Mouse (Mus musculus) forebrain, postnatal 0 days (tissue): ENCODE data around the gene Rexo5. TPM values are rescaled to one million over a fixed set of nuclear protein-coding genes. Genes with fewer than 3 reads are reported as not detected.

Source experiments
- ATAC-seq: fragments of 200-750 bp; cut with Nextera tagmentation; 2 replicates; pipeline ENCODE4 v1.8.0; 2017; ENCODE audit warnings: mild to moderate bottlenecking, moderate library complexity
- DNase-seq: peaks from one replicate; pipeline ENCODE4 v3.0.0-alpha.2; 2015
- H3K27ac ChIP-seq: fragments of 300-500 bp; sonication (generic); 2 replicates; pipeline ENCODE4 v1.5.1; 2014; ENCODE audit warnings: low read depth, mild to moderate bottlenecking, antibody characterized with exemption, low read length, moderate library complexity, mixed read lengths
- H3K27me3 ChIP-seq: fragments of 300-500 bp; sonication (generic); 2 replicates; pipeline ENCODE4 v1.6.1; 2014; ENCODE audit warnings: mild to moderate bottlenecking, low read length, mixed read lengths; ENCODE audit not compliant: insufficient read depth
- H3K36me3 ChIP-seq: fragments of 300-500 bp; sonication (generic); 2 replicates; pipeline ENCODE4 v1.6.1; 2014; ENCODE audit warnings: mild to moderate bottlenecking, moderate library complexity; ENCODE audit not compliant: insufficient read depth
- H3K4me1 ChIP-seq: fragments of 300-500 bp; sonication (generic); 2 replicates; pipeline ENCODE4 v1.6.1; 2014; ENCODE audit warnings: antibody characterized with exemption; ENCODE audit not compliant: insufficient read depth
- H3K4me2 ChIP-seq: fragments of 300-500 bp; sonication (generic); 2 replicates; pipeline ENCODE4 v1.6.1; 2014; ENCODE audit warnings: low read depth, mild to moderate bottlenecking, moderate library complexity
- H3K4me3 ChIP-seq: fragments of 300-500 bp; sonication (generic); 2 replicates; pipeline ENCODE4 v1.5.1; 2014; ENCODE audit warnings: low read depth, low read length, mixed read lengths
- H3K9ac ChIP-seq: fragments of 300-500 bp; sonication (generic); 2 replicates; pipeline ENCODE4 v1.6.1; 2014; ENCODE audit warnings: mild to moderate bottlenecking
- H3K9me3 ChIP-seq: fragments of 300-500 bp; sonication (generic); 2 replicates; pipeline ENCODE4 v1.6.1; 2016; ENCODE audit warnings: low read length
- CTCF ChIP-seq: sonication (generic); IDR thresholded peaks from 2 replicates; pipeline ENCODE4 v1.5.1; 2016; ENCODE audit warnings: antibody characterized with exemption, control low read depth, low read depth
- WGBS: fragments of 180-500 bp; shearing (Covaris S2); extraction: QIAGEN DNeasy Blood & Tissue Kit; methylation state at CpG from one replicate; pipeline ENCODE4 v1.1.7; 2014; 5-methylcytosine and 5-hydroxymethylcytosine counted together
- polyA plus RNA-seq: library from polyadenylated mRNA; unstranded; fragments of >200 nt; fragmentation: Nextera tagmentation; extraction: Ambion mirVana; gene quantifications from 2 replicates; pipeline ENCODE4 v1.2.1, GENCODE M21; 2015
- total RNA-seq: library from RNA; depleted of rRNA; stranded (reverse); fragments of >200 nt; gene quantifications from 2 replicates; pipeline ENCODE4 v1.2.3, GENCODE M21; 2014

Gene Rexo5
- total and polyA plus RNA-seq, 2 experiments from 2014 or later, result 5.2 to 5.4 TPM

DNA sequence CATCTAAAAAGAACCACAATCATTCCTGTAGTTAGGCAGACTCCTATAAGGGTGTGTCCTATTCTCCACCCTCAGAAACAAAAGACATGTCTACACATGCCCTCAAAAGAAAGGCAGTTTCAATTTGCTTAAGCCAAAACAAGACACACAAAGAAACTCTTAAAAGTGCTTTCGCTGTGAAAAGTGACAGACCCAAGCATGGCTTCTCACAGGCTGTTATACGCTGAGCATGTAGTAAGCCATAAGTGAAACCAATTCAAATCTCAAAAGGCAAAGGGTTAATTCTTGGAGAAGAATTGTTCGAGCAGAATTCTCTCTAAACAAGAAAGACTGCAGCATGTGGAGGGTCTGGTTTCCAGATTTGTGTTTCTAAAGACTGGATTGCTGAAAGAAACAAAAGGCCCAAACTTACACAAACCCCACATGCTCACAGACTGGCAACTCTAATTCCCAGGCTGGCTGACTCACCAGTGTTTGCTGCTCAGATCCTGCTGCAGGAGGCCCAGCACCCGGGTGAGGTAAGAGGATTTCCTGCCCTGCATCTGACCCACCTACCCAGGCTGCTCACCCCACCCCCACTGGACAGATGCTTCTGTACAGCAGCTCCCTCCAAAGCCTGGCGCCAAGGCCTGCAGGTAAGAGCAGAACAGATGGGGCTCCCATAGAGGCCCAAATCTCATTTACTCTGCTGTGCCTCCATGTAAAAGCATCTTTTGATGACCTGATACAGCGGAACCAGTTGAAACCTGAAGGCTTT lies 67.7 kb downstream of the Rexo5 start:
- Histone ChIP-seq H3K4me2 (no peak overlapping the region), H3K27ac (no peak overlapping the region; the same call in 1 of the 2 replicates), H3K4me3 (no peak overlapping the region), H3K4me1 (0 out of 2 replicates have a peak, but pooled peaks cover 7% of the 10 kb centered on the region), H3K9ac (no peak overlapping the region), H3K36me3 (peaks cover 6% of the 10 kb centered on the region; the same call in 1 of the 2 replicates), H3K27me3 (no peaks in the 10 kb centered on the region), H3K9me3 (no peaks in the 10 kb centered on the region)
- no peak for TF ChIP-seq CTCF
- ATAC-seq, result peak; percentile 86
- peak; percentile 68 for DNase-seq
- 15% methylated on average over 6 of the region's 6 CpGs for WGBS

DNA sequence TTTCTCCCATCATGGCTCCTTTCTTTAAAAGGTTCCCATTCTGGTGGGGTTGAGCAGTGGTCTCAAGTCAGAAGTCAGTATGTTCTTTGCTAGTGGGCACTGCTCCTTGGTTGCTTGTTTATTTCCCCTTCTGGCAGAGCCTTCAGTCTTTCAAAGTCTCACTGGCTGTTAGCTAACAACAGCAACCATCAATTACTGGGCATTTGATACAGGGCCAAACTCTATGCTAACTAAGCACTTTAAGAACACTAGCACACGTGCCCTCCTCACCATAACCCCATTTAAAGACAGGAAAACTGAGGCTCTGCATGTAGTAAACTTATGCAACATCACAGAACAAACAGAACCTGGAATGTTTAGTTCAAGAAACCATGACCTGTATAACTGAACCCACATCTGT lies 68.4 kb downstream of the Rexo5 start:
- Histone ChIP-seq H3K9ac (no peak overlapping the region), H3K36me3 (peaks cover 6% of the 10 kb centered on the region; the same call in 1 of the 2 replicates), H3K9me3 (no peaks in the 10 kb centered on the region), H3K4me3 (no peak overlapping the region), H3K27me3 (no peaks in the 10 kb centered on the region), H3K4me2 (no peak overlapping the region), H3K4me1 (0 out of 2 replicates have a peak, but pooled peaks cover 7% of the 10 kb centered on the region), H3K27ac (no peak overlapping the region)
- 22% methylated on average over 1 of the region's 1 CpGs for WGBS
- TF ChIP-seq CTCF, result no peak
- peak; percentile 10 for DNase-seq
- peak; percentile 12; the same call in 1 of the 2 replicates for ATAC-seq

DNA sequence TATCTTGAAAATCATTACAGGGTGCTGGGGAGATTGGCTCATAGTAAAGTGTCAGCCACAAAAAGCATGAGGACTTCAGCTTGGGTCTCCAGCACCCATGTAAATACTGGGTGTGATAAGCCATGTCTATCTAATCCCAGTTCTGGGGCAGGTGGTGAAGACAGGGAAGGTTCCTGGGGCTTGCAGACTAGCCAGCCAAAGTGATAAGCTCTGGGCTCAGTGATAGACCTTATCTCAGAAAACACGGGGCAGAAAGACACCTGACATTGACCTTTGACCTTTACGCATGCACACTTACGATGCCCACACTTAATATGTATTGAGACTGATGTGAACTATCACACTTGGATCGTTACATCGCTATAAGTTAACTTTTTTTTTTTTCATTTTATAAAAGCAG lies 70.7 kb downstream of the Rexo5 start:
- no peaks in the 10 kb centered on the region for H3K9me3 ChIP-seq
- no peak overlapping the region for H3K27ac ChIP-seq
- WGBS, result 93% methylated on average over 5 of the region's 5 CpGs
- no peak overlapping the region for H3K4me2 ChIP-seq
- 0 out of 2 replicates have a peak, but pooled peaks cover 7% of the 10 kb centered on the region for H3K4me1 ChIP-seq
- no peaks in the 10 kb centered on the region for H3K27me3 ChIP-seq
- 0 out of 2 replicates have a peak, but pooled peaks cover 4% of the 10 kb centered on the region for H3K36me3 ChIP-seq
- no peak overlapping the region for H3K9ac ChIP-seq
- no peak overlapping the region for H3K4me3 ChIP-seq
- no peak for ATAC-seq
- DNase-seq, result no peak
- TF ChIP-seq CTCF, result no peak

DNA sequence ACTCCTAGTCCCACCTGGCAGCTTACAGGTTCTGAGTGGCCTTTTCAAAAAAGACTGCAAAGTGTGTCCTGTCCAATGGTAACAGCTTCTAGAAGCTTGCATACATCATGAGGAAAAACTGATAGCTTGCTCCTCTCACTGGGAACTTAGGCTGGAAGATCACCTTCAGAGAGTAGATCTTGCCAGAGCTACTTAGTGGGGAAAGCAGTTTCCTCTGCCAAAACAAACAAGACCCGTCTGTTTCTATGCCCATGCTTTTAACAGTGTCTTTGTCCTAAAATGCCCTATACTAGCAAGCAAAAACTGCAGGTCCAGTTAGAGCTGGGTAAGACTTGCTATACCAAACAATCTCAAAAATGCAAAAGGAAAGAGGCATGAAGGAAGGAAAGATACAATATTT lies 72.3 kb downstream of the Rexo5 start:
- Histone ChIP-seq H3K9me3 (no peaks in the 10 kb centered on the region), H3K27ac (no peak overlapping the region), H3K4me3 (no peak overlapping the region), H3K27me3 (no peaks in the 10 kb centered on the region), H3K9ac (no peak overlapping the region), H3K4me2 (no peak overlapping the region), H3K36me3 (0 out of 2 replicates have a peak, but pooled peaks cover 4% of the 10 kb centered on the region), H3K4me1 (0 out of 2 replicates have a peak, but pooled peaks cover 7% of the 10 kb centered on the region)
- WGBS, result 42% methylated on average over 1 of the region's 1 CpGs
- no peak for ATAC-seq
- DNase-seq, result no peak
- TF ChIP-seq CTCF, result no peak

DNA sequence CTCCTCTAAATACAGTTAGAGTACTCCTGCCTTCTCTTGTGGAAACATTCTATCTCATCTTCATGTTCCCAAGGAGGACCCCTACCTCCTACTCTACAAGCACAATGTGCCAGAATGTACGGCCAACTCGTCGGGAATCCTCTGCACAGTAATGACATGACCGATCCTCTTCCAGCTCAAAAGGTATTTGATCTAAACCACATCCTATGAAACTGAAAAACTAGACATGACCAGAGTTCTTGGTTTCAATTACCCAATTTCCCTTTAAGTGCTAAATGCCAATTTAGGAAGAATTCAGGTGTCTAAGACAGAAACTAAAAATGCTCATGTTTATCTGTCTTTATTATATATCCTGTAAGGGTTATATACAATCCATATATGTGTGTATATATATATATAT lies 78.4 kb downstream of the Rexo5 start:
- no peak overlapping the region for H3K9ac ChIP-seq
- H3K27ac ChIP-seq, result no peak overlapping the region
- no peaks in the 10 kb centered on the region for H3K4me1 ChIP-seq
- 92% methylated on average over 4 of the region's 4 CpGs for WGBS
- no peak overlapping the region for H3K4me2 ChIP-seq
- ATAC-seq (no peak), DNase-seq (no peak)
- TF ChIP-seq CTCF, result no peak
- no peaks in the 10 kb centered on the region for H3K9me3 ChIP-seq
- no peak overlapping the region for H3K4me3 ChIP-seq
- H3K27me3 ChIP-seq, result no peaks in the 10 kb centered on the region
- 0 out of 2 replicates have a peak, but pooled peaks cover 4% of the 10 kb centered on the region for H3K36me3 ChIP-seq

DNA sequence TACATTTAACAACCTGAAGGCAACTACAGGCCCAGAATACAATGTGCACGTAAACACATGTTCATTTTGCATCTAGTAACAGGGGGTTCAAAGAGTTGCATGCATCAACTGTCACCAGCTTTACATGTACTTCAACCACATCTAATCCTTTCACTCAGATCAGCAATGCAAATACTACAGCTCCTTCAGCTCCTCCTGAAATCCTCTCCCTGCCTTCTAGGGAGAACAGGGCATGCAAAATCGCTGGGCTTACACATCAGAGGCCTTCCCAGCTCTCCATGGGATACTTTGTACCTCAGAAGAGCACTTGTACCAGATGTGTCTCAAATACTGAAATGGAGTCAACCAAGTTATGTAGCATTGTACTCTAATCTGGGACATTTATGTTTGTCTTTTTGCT lies 79.2 kb downstream of the Rexo5 start:
- ATAC-seq (no peak), DNase-seq (no peak)
- H3K36me3 ChIP-seq, result no peaks in the 10 kb centered on the region
- no peak overlapping the region for H3K27ac ChIP-seq
- no peaks in the 10 kb centered on the region for H3K27me3 ChIP-seq
- no peak overlapping the region for H3K4me2 ChIP-seq
- no peak overlapping the region for H3K9ac ChIP-seq
- no peak overlapping the region for H3K4me3 ChIP-seq
- WGBS, result 51% methylated on average over 2 of the region's 2 CpGs
- H3K9me3 ChIP-seq, result no peaks in the 10 kb centered on the region
- TF ChIP-seq CTCF, result no peak
- no peaks in the 10 kb centered on the region for H3K4me1 ChIP-seq

DNA sequence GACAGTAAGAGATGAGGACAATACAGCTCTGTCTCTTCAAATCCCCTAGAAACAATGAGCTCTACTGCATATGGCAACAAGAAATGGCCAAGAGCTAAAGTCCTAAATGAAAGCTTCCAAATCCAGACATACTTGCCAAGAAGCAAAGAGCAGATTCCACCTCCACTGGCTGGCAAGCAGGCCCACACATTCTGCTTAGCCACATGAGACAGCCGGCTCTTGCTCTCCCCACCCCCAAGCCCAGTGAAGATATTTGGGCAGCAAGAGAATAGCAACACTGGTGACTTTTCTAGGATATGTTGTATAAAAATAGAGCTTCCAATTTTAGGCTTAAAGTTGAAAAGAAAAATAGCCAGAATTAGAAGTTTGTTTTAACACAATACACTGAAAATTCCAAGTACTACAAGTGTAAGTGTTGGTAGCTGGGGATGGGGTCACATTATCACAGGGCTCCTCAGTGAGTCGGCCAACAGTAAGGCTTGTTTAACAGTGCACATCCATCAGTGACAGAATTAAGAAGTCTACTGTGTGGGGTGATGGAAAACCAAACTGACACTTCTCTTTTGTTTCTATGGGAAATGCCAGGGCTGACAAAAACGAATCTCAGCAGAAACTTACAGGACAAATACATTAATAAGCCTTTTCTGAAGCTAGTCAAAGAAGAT lies 82.1 kb downstream of the Rexo5 start:
- DNase-seq (no peak), ATAC-seq (no peak)
- Histone ChIP-seq H3K9me3 (no peaks in the 10 kb centered on the region), H3K36me3 (no peaks in the 10 kb centered on the region), H3K4me1 (no peaks in the 10 kb centered on the region), H3K4me2 (no peak overlapping the region), H3K27me3 (no peaks in the 10 kb centered on the region), H3K4me3 (no peak overlapping the region), H3K27ac (no peak overlapping the region), H3K9ac (no peak overlapping the region)
- no peak for TF ChIP-seq CTCF
- WGBS, result 57% methylated on average over 3 of the region's 3 CpGs
